Mouse (Mus musculus) spleen, adult 12 weeks (tissue): ENCODE data around the gene Tmem92.

Experiments used
- DNase-seq: peaks from one replicate; pipeline ENCODE4 v3.0.0; 2022; ENCODE audit warnings: low spot score

Tmem92 gene

GRCm38 (mm10) chr11:94728545-94728944, 54.0 kb downstream of the Tmem92 start:
- no peak for DNase-seq

GRCm38 (mm10) chr11:94727306-94727705, 55.2 kb downstream of the Tmem92 start:
- no peak for DNase-seq
